Mouse (Mus musculus) gastrocnemius, adult 18-20 months (tissue): ENCODE measurements around the gene Cryba4. TPM values are rescaled to one million over a fixed set of nuclear protein-coding genes. Genes with fewer than 3 reads are reported as not detected.

ENCODE experiments used
- DNase-seq: peaks from one replicate; pipeline ENCODE4 v3.0.0; 2021; ENCODE audit warnings: low spot score
- total RNA-seq, 2 experiments: library from RNA; stranded (reverse); gene quantifications; 2 replicates each; pipeline ENCODE4 v1.2.3; 2021

Gene Cryba4
- total RNA-seq, 2 experiments from 2014 or later: 0.57 to 0.68 TPM

GRCm38 (mm10) chr5:112286608-112286983, 34.3 kb upstream of the Cryba4 start:
- DNase-seq: no peak

GRCm38 (mm10) chr5:112285548-112286085, 33.3 kb upstream of the Cryba4 start:
- DNase-seq: no peak

GRCm38 (mm10) chr5:112284203-112284582, 31.9 kb upstream of the Cryba4 start:
- DNase-seq: no peak

GRCm38 (mm10) chr5:112283543-112284202, 31.4 kb upstream of the Cryba4 start:
- DNase-seq: no peak

GRCm38 (mm10) chr5:112282780-112283482, 30.6 kb upstream of the Cryba4 start:
- no peak for DNase-seq

- DNase-seq: no peak
Measured at GRCm38 (mm10) chr5:112282123-112282779, 29.9 kb upstream of the Cryba4 start.

GRCm38 (mm10) chr5:112281676-112282075, 29.4 kb upstream of the Cryba4 start:
- no peak for DNase-seq

- no peak for DNase-seq
Measured at GRCm38 (mm10) chr5:112280863-112281660, 28.7 kb upstream of the Cryba4 start.

GRCm38 (mm10) chr5:112280151-112280550, 27.8 kb upstream of the Cryba4 start:
- peak; percentile 32 for DNase-seq

- DNase-seq: peak; percentile 80
Measured at GRCm38 (mm10) chr5:112279181-112280021, 27.1 kb upstream of the Cryba4 start.

GRCm38 (mm10) chr5:112277906-112278470, 25.7 kb upstream of the Cryba4 start:
- no peak for DNase-seq

GRCm38 (mm10) chr5:112276907-112277348, 24.6 kb upstream of the Cryba4 start:
- no peak for DNase-seq

- DNase-seq: peak; percentile 100
Measured at GRCm38 (mm10) chr5:112276267-112276873, 24.1 kb upstream of the Cryba4 start, which contains the start of gene Tpst2. Tpst2 (plus strand) TSS chr5:112276691.

- no peak for DNase-seq
Measured at GRCm38 (mm10) chr5:112275021-112275804, 22.9 kb upstream of the Cryba4 start.

- no peak for DNase-seq
Measured at GRCm38 (mm10) chr5:112273746-112274463, 21.6 kb upstream of the Cryba4 start.

GRCm38 (mm10) chr5:112272934-112273333, 20.6 kb upstream of the Cryba4 start:
- DNase-seq: no peak

- no peak for DNase-seq
Measured at GRCm38 (mm10) chr5:112270764-112271541, 18.6 kb upstream of the Cryba4 start.
